ENCODE assay signal across 7 mouse cellular contexts in genomic region chr17:72920430-72920829, GRCm38 (mm10). TPM values are rescaled to one million over a fixed set of nuclear protein-coding genes. Genes with fewer than 3 reads are reported as not detected.
DNase-seq lines count a peak whose midpoint lies in the region; ATAC-seq lines count a peak whose summit lies in the region.

No protein-coding gene starts in this region.

- no peak overlapping the region for H3K27ac ChIP-seq in neural tube, embryonic 11.5 days (ENCODE audit: low read depth, low read length)
- peak overlapping the region; percentile 94 for H3K27ac ChIP-seq in heart, embryonic 16.5 days (ENCODE audit: low read length)
- H3K27ac ChIP-seq in limb, embryonic 12.5 days: no peak overlapping the region
- H3K27ac ChIP-seq in stomach, embryonic 15.5 days: no peak overlapping the region; the same call in 1 of the 2 replicates

- no peak for DNase-seq in neural tube, embryonic 11.5 days (ENCODE audit: low spot score)
- no peak for DNase-seq in neural tube, embryonic 10.5 days (ENCODE audit: extremely low spot score, low spot score)
- DNase-seq in ovary, postnatal 14 days (ENCODE audit: low spot score): no peak
- DNase-seq in urinary bladder, postnatal 10 days (ENCODE audit: low spot score): no peak

- H3K9ac ChIP-seq in neural tube, embryonic 11.5 days (ENCODE audit: low read length): no peak overlapping the region; the same call in 1 of the 2 replicates
- H3K9ac ChIP-seq in heart, embryonic 16.5 days (ENCODE audit: low read length): peak overlapping the region; percentile 98
- no peak overlapping the region for H3K9ac ChIP-seq in limb, embryonic 12.5 days (replicated peaks)
- no peak overlapping the region for H3K9ac ChIP-seq in stomach, embryonic 15.5 days

- no peaks in the 10 kb centered on the region for H3K9me3 ChIP-seq in neural tube, embryonic 11.5 days (ENCODE audit: control insufficient read depth, low read length)
- H3K9me3 ChIP-seq in heart, embryonic 16.5 days (replicated peaks; ENCODE audit: control insufficient read depth, low read length): no peaks in the 10 kb centered on the region
- no peaks in the 10 kb centered on the region for H3K9me3 ChIP-seq in limb, embryonic 12.5 days
- H3K9me3 ChIP-seq in stomach, embryonic 15.5 days: no peaks in the 10 kb centered on the region

- H3K4me2 ChIP-seq in neural tube, embryonic 11.5 days (ENCODE audit: low read depth): peak overlapping the region; percentile 27
- peak overlapping the region; percentile 86 for H3K4me2 ChIP-seq in heart, embryonic 16.5 days (ENCODE audit: low read depth, low read length)
- peak overlapping the region; percentile 89 for H3K4me2 ChIP-seq in limb, embryonic 12.5 days
- peak overlapping the region; percentile 46 for H3K4me2 ChIP-seq in stomach, embryonic 15.5 days

- H3K27me3 ChIP-seq in neural tube, embryonic 11.5 days (ENCODE audit: control insufficient read depth, insufficient read depth, low read length): no peaks in the 10 kb centered on the region
- H3K27me3 ChIP-seq in heart, embryonic 16.5 days (ENCODE audit: control insufficient read depth, insufficient read depth, low read length): no peaks in the 10 kb centered on the region
- H3K27me3 ChIP-seq in limb, embryonic 12.5 days: 0 out of 2 replicates have a peak, but pooled peaks cover 7% of the 10 kb centered on the region
- no peaks in the 10 kb centered on the region for H3K27me3 ChIP-seq in stomach, embryonic 15.5 days (replicated peaks)

- no peaks in the 10 kb centered on the region for H3K36me3 ChIP-seq in neural tube, embryonic 11.5 days (ENCODE audit: control insufficient read depth, insufficient read depth, low read length)
- H3K36me3 ChIP-seq in heart, embryonic 16.5 days (ENCODE audit: control insufficient read depth, insufficient read depth): peaks cover 28% of the 10 kb centered on the region
- peaks cover 31% of the 10 kb centered on the region for H3K36me3 ChIP-seq in limb, embryonic 12.5 days
- H3K36me3 ChIP-seq in stomach, embryonic 15.5 days: peaks cover 13% of the 10 kb centered on the region

- H3K4me1 ChIP-seq in neural tube, embryonic 11.5 days (ENCODE audit: control insufficient read depth, insufficient read depth, low read length): peaks cover 22% of the 10 kb centered on the region
- peaks cover 45% of the 10 kb centered on the region for H3K4me1 ChIP-seq in heart, embryonic 16.5 days (ENCODE audit: control insufficient read depth, insufficient read depth, low read length)
- peaks cover 43% of the 10 kb centered on the region for H3K4me1 ChIP-seq in limb, embryonic 12.5 days (replicated peaks)
- peaks cover 19% of the 10 kb centered on the region; the same call in 1 of the 2 replicates for H3K4me1 ChIP-seq in stomach, embryonic 15.5 days

- WGBS in neural tube, embryonic 11.5 days: 22% methylated on average over 2 of the region's 2 CpGs
- WGBS in heart, embryonic 16.5 days: 15% methylated on average over 2 of the region's 2 CpGs
- 14% methylated on average over 2 of the region's 2 CpGs for WGBS in limb, embryonic 12.5 days
- 30% methylated on average over 2 of the region's 2 CpGs for WGBS in stomach, embryonic 15.5 days

- ATAC-seq in neural tube, embryonic 11.5 days (ENCODE audit: insufficient read depth, low FRiP score, low TSS enrichment): no peak
- ATAC-seq in heart, embryonic 16.5 days (replicated peaks; ENCODE audit: extremely low read depth, insufficient read depth, low FRiP score): no peak
- ATAC-seq in limb, embryonic 12.5 days (ENCODE audit: insufficient number of reproducible peaks, insufficient read depth, low FRiP score, low TSS enrichment, low read depth): no peak
- no peak for ATAC-seq in stomach, embryonic 15.5 days (ENCODE audit: insufficient read depth, low FRiP score, low read depth)

- no peak overlapping the region; the same call in 1 of the 2 replicates for H3K4me3 ChIP-seq in neural tube, embryonic 11.5 days (ENCODE audit: low read depth, low read length)
- H3K4me3 ChIP-seq in heart, embryonic 16.5 days (ENCODE audit: low read length): peak overlapping the region; percentile 83
- peak overlapping the region; percentile 16; the same call in 1 of the 2 replicates for H3K4me3 ChIP-seq in limb, embryonic 12.5 days (replicated peaks)
- peak overlapping the region; percentile 22 for H3K4me3 ChIP-seq in stomach, embryonic 15.5 days (replicated peaks)

RNA-seq across cellular contexts. Expression of gene Lbh, which starts 2.3 kb away (rescaled TPM):
- 5.3 TPM in 2 replicates for polyA plus RNA-seq in neural tube, embryonic 11.5 days (2014; fragmentation: Nextera tagmentation; extraction: Ambion mirVana)
- 28.4 and 30.1 TPM in 2 replicates for polyA plus RNA-seq in heart, embryonic 16.5 days (2015; fragmentation: Nextera tagmentation; extraction: Ambion mirVana)
- polyA plus RNA-seq in limb, embryonic 12.5 days (2016; fragmentation: Nextera tagmentation; extraction: Ambion mirVana): 2.4 and 2.7 TPM in 2 replicates
- polyA plus RNA-seq in stomach, embryonic 15.5 days (2015; fragmentation: Nextera tagmentation; extraction: Ambion mirVana): 5.3 and 6.0 TPM in 2 replicates

Comparison
In these comparisons a context has a peak if more than half of its experiments do, and no peak if none do; other contexts are left out.
1. H3K4me2 ChIP-seq: peak in every context shown above with its lines; median percentile 89 in limb, embryonic 12.5 days; 86 in heart, embryonic 16.5 days; 46 in stomach, embryonic 15.5 days; 27 in neural tube, embryonic 11.5 days.